Comparison of ENCODE assay signal across 7 mouse cellular contexts in the genomic region with DNA sequence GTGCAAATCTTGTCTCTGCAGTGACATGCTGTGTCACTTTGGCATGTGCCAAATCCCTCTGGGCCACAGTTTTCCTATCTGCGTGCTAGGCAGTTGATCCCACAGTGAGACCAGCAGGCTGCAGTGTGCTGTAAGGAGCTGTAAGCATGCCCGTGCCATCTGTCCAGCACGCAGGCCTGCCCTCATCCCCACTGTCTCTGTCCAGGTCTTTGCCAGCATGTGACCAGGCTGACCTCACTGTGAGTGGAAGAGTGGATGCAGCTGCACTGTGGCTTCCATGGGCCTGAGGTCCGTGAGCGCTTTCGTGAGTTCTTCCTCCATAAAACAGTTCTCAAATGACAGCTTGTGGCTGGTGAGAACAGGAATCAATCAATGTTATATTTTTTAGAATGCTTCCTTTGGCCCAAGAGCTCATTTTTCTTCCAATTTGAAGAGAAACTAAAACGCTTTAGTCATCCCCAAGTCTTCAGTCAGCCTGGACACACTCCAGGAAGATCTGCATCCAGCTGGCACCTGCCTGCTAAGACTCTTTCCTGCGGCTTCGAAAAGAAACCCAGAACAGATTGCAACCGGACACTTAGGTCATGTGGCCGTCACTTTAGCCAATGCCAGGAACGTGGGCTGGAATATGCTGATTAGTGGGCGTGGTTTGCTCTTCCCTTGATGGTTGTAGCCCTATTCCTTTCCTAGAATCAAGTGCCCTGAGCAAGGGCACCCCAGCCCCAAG. TPM values are rescaled to one million over a fixed set of nuclear protein-coding genes. Genes with fewer than 3 reads are reported as not detected.
DNase-seq lines count a peak whose midpoint lies in the region; ATAC-seq and TF ChIP-seq lines count a peak whose summit lies in the region.

No protein-coding gene starts in this region.

- peak overlapping the region; percentile 25 for H3K4me2 ChIP-seq in hindbrain, embryonic 15.5 days

- peaks cover 16% of the 10 kb centered on the region for H3K4me1 ChIP-seq in cortical plate, adult 2 months (ENCODE audit: control insufficient read depth, insufficient read depth, low read length)
- H3K4me1 ChIP-seq in hindbrain, embryonic 15.5 days (replicated peaks), result peaks cover 40% of the 10 kb centered on the region

- TF ChIP-seq CTCF in cortical plate, adult 2 months (IDR thresholded peaks at IDR 0.05; ENCODE audit: extremely low read depth, insufficient read depth, low read length), result no peak

- no peaks in the 10 kb centered on the region for H3K9me3 ChIP-seq in hindbrain, embryonic 15.5 days

- no peaks in the 10 kb centered on the region for H3K36me3 ChIP-seq in hindbrain, embryonic 15.5 days

- no peak overlapping the region for H3K4me3 ChIP-seq in cortical plate, adult 2 months (ENCODE audit: insufficient read depth, low read length)
- H3K4me3 ChIP-seq in hindbrain, embryonic 15.5 days, result no peak overlapping the region

- DNase-seq in adrenal gland, adult 8-10 months, result peak; percentile 67
- DNase-seq in gastrocnemius, adult 8-10 months (ENCODE audit: low spot score in 2 of 2), result peak; percentile 45 to 68
- DNase-seq in layer of hippocampus, postnatal 36 days, result peak; percentile 47 to 60
- peak; percentile 89 for DNase-seq in lung, postnatal 10 days
- DNase-seq in right cerebral cortex, postnatal 10 days (ENCODE audit: low spot score in 2 of 2), result peak; percentile 88 to 92

- WGBS in hindbrain, embryonic 15.5 days, result 12% methylated on average over 13 of the region's 13 CpGs

- H3K27me3 ChIP-seq in hindbrain, embryonic 15.5 days, result no peaks in the 10 kb centered on the region

- no peak; the same call in 1 of the 2 replicates for TF ChIP-seq POLR2A in cortical plate, adult 2 months (IDR thresholded peaks at IDR 0.05; ENCODE audit: extremely low read depth, insufficient read depth, low read length)

- no peak overlapping the region for H3K9ac ChIP-seq in hindbrain, embryonic 15.5 days

- ATAC-seq in hindbrain, embryonic 15.5 days (ENCODE audit: low FRiP score, low read depth), result peak; percentile 70; the same call in 1 of the 2 replicates

- H3K27ac ChIP-seq in cortical plate, adult 2 months (ENCODE audit: insufficient read depth, low read length), result peak overlapping the region; percentile 43; the same call in 1 of the 2 replicates
- H3K27ac ChIP-seq in hindbrain, embryonic 15.5 days (replicated peaks), result peak overlapping the region; percentile 50; the same call in 1 of the 2 replicates

RNA-seq across cellular contexts. Expression of a gene that starts 46.1 kb away (rescaled TPM):
- 100 to 1,000 TPM in 1 of 4 experiments, 10 to 100 TPM in 3; 46.9 to 101 (median 65.6) TPM for total RNA-seq in adrenal gland, adult 8-10 months (2022)
- 145 and 164 TPM in 2 replicates for polyA plus RNA-seq in cortical plate, adult 2 months (2012; rRNA removed)
- total RNA-seq in gastrocnemius, adult 8-10 months (2022), result 10 to 100 TPM; 16.5 to 23.9 (median 19.9) TPM
- polyA plus RNA-seq in hindbrain, embryonic 15.5 days (2015; fragmentation: Nextera tagmentation; extraction: Ambion mirVana), result 51.5 and 52.8 TPM in 2 replicates
- total RNA-seq in layer of hippocampus, postnatal 36 days (2021), result 100 to 1,000 TPM; 121 to 142 TPM
